Comparison of ENCODE assay signal across 10 mouse cellular contexts in genomic region chr2:118656688-118657281, GRCm38 (mm10). TPM values are rescaled to one million over a fixed set of nuclear protein-coding genes. Genes with fewer than 3 reads are reported as not detected.
DNase-seq lines count a peak whose midpoint lies in the region; ATAC-seq and TF ChIP-seq lines count a peak whose summit lies in the region.
"Had no signal": no experiment of that assay in that cellular context is flagged by ENCODE, and none has a peak within 500 bp of the region (broad histone marks: within the 10 kb centered on the region; RNA-seq: fewer than 3 reads in every experiment).

No protein-coding gene starts in this region.

- H3K27ac ChIP-seq in forebrain, embryonic 10.5 days = peak overlapping the region; percentile 58; the same call in 1 of the 2 replicates
- H3K27ac ChIP-seq in forebrain, postnatal 0 days (ENCODE audit: low read depth, low read length) = no peak overlapping the region
- H3K27ac ChIP-seq in lung, postnatal 0 days (ENCODE audit: low read length) = no peak overlapping the region
- peak overlapping the region; percentile 68; the same call in 1 of the 2 replicates for H3K27ac ChIP-seq in stomach, embryonic 14.5 days (ENCODE audit: low read length)
- no peak overlapping the region for H3K27ac ChIP-seq in cerebellum, adult 2 months (ENCODE audit: insufficient read depth, low read length)

- WGBS in forebrain, embryonic 10.5 days = 38% methylated on average over 3 of the region's 3 CpGs
- 23% methylated on average over 3 of the region's 3 CpGs for WGBS in forebrain, postnatal 0 days
- WGBS in lung, postnatal 0 days = 40% methylated on average over 3 of the region's 3 CpGs
- WGBS in stomach, embryonic 14.5 days = 21% methylated on average over 3 of the region's 3 CpGs
- WGBS in cerebellum, adult 2 months = 32% methylated on average over 3 of the region's 3 CpGs

- H3K36me3 ChIP-seq in forebrain, embryonic 10.5 days (replicated peaks) = no peaks in the 10 kb centered on the region
- H3K36me3 ChIP-seq in forebrain, postnatal 0 days (ENCODE audit: insufficient read depth) = no peaks in the 10 kb centered on the region
- no peaks in the 10 kb centered on the region for H3K36me3 ChIP-seq in lung, postnatal 0 days (ENCODE audit: insufficient read depth, low read length)
- no peaks in the 10 kb centered on the region for H3K36me3 ChIP-seq in stomach, embryonic 14.5 days (ENCODE audit: control insufficient read depth, insufficient read depth, low read length)

- no peak overlapping the region for H3K4me2 ChIP-seq in forebrain, postnatal 0 days (ENCODE audit: low read depth)
- H3K4me2 ChIP-seq in lung, postnatal 0 days (replicated peaks; ENCODE audit: low read depth, low read length) = no peak overlapping the region
- H3K4me2 ChIP-seq in stomach, embryonic 14.5 days (replicated peaks; ENCODE audit: low read depth, low read length) = no peak overlapping the region

- H3K4me3 ChIP-seq in forebrain, embryonic 10.5 days = no peak overlapping the region
- no peak overlapping the region for H3K4me3 ChIP-seq in forebrain, postnatal 0 days (ENCODE audit: low read depth, low read length)
- no peak overlapping the region for H3K4me3 ChIP-seq in lung, postnatal 0 days (ENCODE audit: low read depth, low read length)
- H3K4me3 ChIP-seq in stomach, embryonic 14.5 days (ENCODE audit: low read depth, low read length) = no peak overlapping the region
- no peak overlapping the region for H3K4me3 ChIP-seq in cerebellum, adult 2 months (replicated peaks; ENCODE audit: insufficient read depth, low read depth, low read length)
- H3K4me3 ChIP-seq: megakaryocyte, embryonic 14.5 days had no signal

- ATAC-seq in forebrain, postnatal 0 days = no peak
- no peak for ATAC-seq in lung, postnatal 0 days
- ATAC-seq in stomach, embryonic 14.5 days (ENCODE audit: insufficient number of reproducible peaks, insufficient read depth, low FRiP score, low read depth) = peak; percentile 43

- TF ChIP-seq EP300 in lung, postnatal 0 days (IDR thresholded peaks at IDR 0.05) = no peak

- no peak for TF ChIP-seq CTCF in forebrain, postnatal 0 days (IDR thresholded peaks at IDR 0.05; ENCODE audit: low read depth)
- no peak for TF ChIP-seq CTCF in lung, postnatal 0 days (IDR thresholded peaks at IDR 0.05)
- no peak for TF ChIP-seq CTCF in cerebellum, adult 2 months (IDR thresholded peaks at IDR 0.05; ENCODE audit: borderline replicate concordance, insufficient read depth, low read depth, low read length)

- H3K9me3 ChIP-seq in forebrain, embryonic 10.5 days = no peaks in the 10 kb centered on the region
- H3K9me3 ChIP-seq in forebrain, postnatal 0 days (ENCODE audit: low read length) = no peaks in the 10 kb centered on the region
- H3K9me3 ChIP-seq in lung, postnatal 0 days (ENCODE audit: low read length) = no peaks in the 10 kb centered on the region
- H3K9me3 ChIP-seq in stomach, embryonic 14.5 days (ENCODE audit: control insufficient read depth, low read depth, low read length) = no peaks in the 10 kb centered on the region
- H3K9me3 ChIP-seq: megakaryocyte, embryonic 14.5 days had no signal

- peaks cover 14% of the 10 kb centered on the region for H3K27me3 ChIP-seq in forebrain, embryonic 10.5 days (ENCODE audit: poor library complexity, severe bottlenecking)
- no peaks in the 10 kb centered on the region for H3K27me3 ChIP-seq in forebrain, postnatal 0 days (ENCODE audit: insufficient read depth, low read length)
- H3K27me3 ChIP-seq in lung, postnatal 0 days (replicated peaks; ENCODE audit: insufficient read depth, low read length) = no peaks in the 10 kb centered on the region
- no peaks in the 10 kb centered on the region for H3K27me3 ChIP-seq in stomach, embryonic 14.5 days (ENCODE audit: control insufficient read depth, insufficient read depth, low read length)
- no peaks in the 10 kb centered on the region for H3K27me3 ChIP-seq in cerebellum, adult 2 months (ENCODE audit: control insufficient read depth, insufficient read depth, low read length)

- H3K9ac ChIP-seq in forebrain, postnatal 0 days = no peak overlapping the region
- no peak overlapping the region for H3K9ac ChIP-seq in lung, postnatal 0 days (replicated peaks; ENCODE audit: low read depth)
- no peak overlapping the region for H3K9ac ChIP-seq in stomach, embryonic 14.5 days (replicated peaks; ENCODE audit: low read depth, low read length)

- peaks cover 42% of the 10 kb centered on the region for H3K4me1 ChIP-seq in forebrain, embryonic 10.5 days
- peaks cover 9% of the 10 kb centered on the region; the same call in 1 of the 2 replicates for H3K4me1 ChIP-seq in forebrain, postnatal 0 days (ENCODE audit: insufficient read depth)
- peaks cover 21% of the 10 kb centered on the region; the same call in 1 of the 2 replicates for H3K4me1 ChIP-seq in lung, postnatal 0 days (ENCODE audit: insufficient read depth, low read depth, low read length)
- H3K4me1 ChIP-seq in stomach, embryonic 14.5 days (ENCODE audit: control insufficient read depth, insufficient read depth, low read length) = peaks cover 23% of the 10 kb centered on the region
- H3K4me1 ChIP-seq in cerebellum, adult 2 months (ENCODE audit: control insufficient read depth, insufficient read depth, low read length) = no peaks in the 10 kb centered on the region

- no peak for DNase-seq in forebrain, embryonic 10.5 days (ENCODE audit: extremely low spot score, low spot score)
- no peak for DNase-seq in forebrain, postnatal 0 days
- peak; percentile 32 for DNase-seq in lung, postnatal 0 days (ENCODE audit: low spot score)
- no peak for DNase-seq in lung, postnatal 36 days
- peak; percentile 42 to 58 for DNase-seq in kidney, postnatal 4 days
- no peak for DNase-seq in ovary, adult 18-20 months (ENCODE audit: low spot score)
- no peak for DNase-seq in cerebellum, adult 2 months
- DNase-seq: B cell, adult 2 months had no signal

- TF ChIP-seq POLR2A in cerebellum, adult 2 months (IDR thresholded peaks at IDR 0.05; ENCODE audit: borderline replicate concordance, insufficient read depth, low read length) = no peak

RNA-seq across cellular contexts. Expression of gene Pak6, which starts 6.3 kb away (rescaled TPM):
- 0.52 and 1.6 TPM in 2 replicates for polyA plus RNA-seq in forebrain, embryonic 10.5 days (2016; fragmentation: Nextera tagmentation; extraction: Ambion mirVana)
- 71.4 and 84.4 TPM in 2 replicates for total RNA-seq in forebrain, postnatal 0 days (2014; rRNA removed)
- 39.6 and 61.9 TPM in 2 replicates for polyA plus RNA-seq in forebrain, postnatal 0 days (2015; fragmentation: Nextera tagmentation; extraction: Ambion mirVana)
- 1.1 and 2.0 TPM in 2 replicates for polyA plus RNA-seq in lung, postnatal 0 days (2015; fragmentation: Nextera tagmentation; extraction: Ambion mirVana)
- 3.0 and 3.3 TPM in 2 replicates for polyA plus RNA-seq in stomach, embryonic 14.5 days (2014; fragmentation: Nextera tagmentation; extraction: Ambion mirVana)
- polyA plus RNA-seq in cerebellum, adult 2 months (2012; rRNA removed) = 5.6 and 6.4 TPM in 2 replicates

RNA-seq across cellular contexts. Expression of gene Ankrd63, which starts 47.0 kb away (rescaled TPM):
- polyA plus RNA-seq in forebrain, embryonic 10.5 days (2016; fragmentation: Nextera tagmentation; extraction: Ambion mirVana) = not detected in 2 replicates
- total RNA-seq in forebrain, postnatal 0 days (2014; rRNA removed) = 1.1 and 2.0 TPM in 2 replicates
- 0.62 and 0.64 TPM in 2 replicates for polyA plus RNA-seq in forebrain, postnatal 0 days (2015; fragmentation: Nextera tagmentation; extraction: Ambion mirVana)
- 0.02 and 0.05 TPM in 2 replicates for polyA plus RNA-seq in lung, postnatal 0 days (2015; fragmentation: Nextera tagmentation; extraction: Ambion mirVana)
- 0.07 TPM in 1 of 2 replicates, not detected in the other for polyA plus RNA-seq in stomach, embryonic 14.5 days (2014; fragmentation: Nextera tagmentation; extraction: Ambion mirVana)
- polyA plus RNA-seq in cerebellum, adult 2 months (2012; rRNA removed) = 0.41 and 0.82 TPM in 2 replicates

RNA-seq across cellular contexts. Expression of gene Bub1b, which starts 58.8 kb away (rescaled TPM):
- 168 and 179 TPM in 2 replicates for polyA plus RNA-seq in forebrain, embryonic 10.5 days (2016; fragmentation: Nextera tagmentation; extraction: Ambion mirVana)
- total RNA-seq in forebrain, postnatal 0 days (2014; rRNA removed) = 10.1 and 11.9 TPM in 2 replicates
- polyA plus RNA-seq in forebrain, postnatal 0 days (2015; fragmentation: Nextera tagmentation; extraction: Ambion mirVana) = 6.5 and 7.2 TPM in 2 replicates
- 4.1 and 5.8 TPM in 2 replicates for polyA plus RNA-seq in lung, postnatal 0 days (2015; fragmentation: Nextera tagmentation; extraction: Ambion mirVana)
- polyA plus RNA-seq in stomach, embryonic 14.5 days (2014; fragmentation: Nextera tagmentation; extraction: Ambion mirVana) = 80.4 and 81.2 TPM in 2 replicates
- 2.9 and 3.4 TPM in 2 replicates for polyA plus RNA-seq in cerebellum, adult 2 months (2012; rRNA removed)

Comparison
In these comparisons a context has a peak if more than half of its experiments do, and no peak if none do; other contexts are left out.
1. DNase-seq: peak in lung, postnatal 0 days (single experiment) and kidney, postnatal 4 days (2 of 2); none in forebrain, embryonic 10.5 days (single experiment), forebrain, postnatal 0 days (single experiment), lung, postnatal 36 days (single experiment), ovary, adult 18-20 months (single experiment) and cerebellum, adult 2 months (0 of 2).
2. H3K27ac ChIP-seq: peak in forebrain, embryonic 10.5 days (single experiment) and stomach, embryonic 14.5 days (single experiment); none in forebrain, postnatal 0 days (single experiment), lung, postnatal 0 days (single experiment) and cerebellum, adult 2 months (single experiment).